Mouse (Mus musculus): Measurements from ENCODE around the gene Msantd3.
A peak's percentile ranks its signal among the peaks of the same experiment; 100 is the strongest.

The Msantd3 gene

GRCm38 (mm10) chr4:48539841-48540575 lies at the start of gene Msantd3:
TSS of gene Msantd3 (plus strand) at chr4:48539935.
- DNase-seq (ENCODE audit: low spot score in 2 of 2): peak in 1 of 2 experiments; percentile 4

- no peak for DNase-seq (ENCODE audit: low spot score in 2 of 2)
Measured at GRCm38 (mm10) chr4:48491290-48491743, 48.4 kb upstream of the Msantd3 start.

GRCm38 (mm10) chr4:48492510-48492909 lies 47.2 kb upstream of the Msantd3 start:
- DNase-seq (ENCODE audit: low spot score in 2 of 2): no peak

DNA sequence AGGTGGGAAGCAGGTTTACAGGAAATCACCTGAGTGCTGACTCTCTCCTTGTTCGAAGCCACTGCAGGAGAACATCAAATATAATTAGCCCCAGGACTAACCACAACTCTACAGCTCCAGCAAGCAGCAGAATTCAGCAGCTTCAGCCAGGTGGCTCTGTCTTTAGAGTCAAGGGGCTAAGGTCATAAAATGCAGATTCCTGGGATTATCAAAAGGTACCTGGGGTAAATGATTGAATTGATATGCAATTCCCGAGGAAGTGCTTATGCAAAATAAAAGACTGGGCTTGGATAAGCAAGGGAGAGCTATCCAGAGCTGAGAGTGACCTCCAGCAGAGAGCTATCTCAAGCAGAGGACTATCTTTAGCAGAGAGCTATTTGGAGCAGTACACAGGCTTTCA lies 28.9 kb upstream of the Msantd3 start:
- no peak for DNase-seq (ENCODE audit: low spot score in 2 of 2)

DNA sequence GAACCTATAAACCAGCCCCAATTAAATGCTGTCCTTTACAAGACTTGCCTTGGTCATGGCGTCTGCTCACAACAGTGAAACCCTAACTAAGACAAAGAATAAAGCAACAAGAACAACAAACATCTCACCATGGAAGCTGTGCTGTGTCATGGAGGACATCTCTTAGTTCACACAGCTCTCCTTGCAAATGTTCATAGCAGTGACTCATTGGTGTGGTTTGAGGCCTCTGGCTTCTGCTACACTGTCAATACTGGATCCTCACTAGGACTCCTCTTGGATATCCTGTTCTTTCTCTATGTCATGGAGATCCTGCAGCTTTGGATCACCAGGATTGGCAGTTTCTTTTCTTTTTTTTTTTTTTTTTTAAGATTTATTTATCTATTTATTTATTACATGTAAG lies 10.2 kb upstream of the Msantd3 start:
- no peak for DNase-seq (ENCODE audit: low spot score in 2 of 2)

DNA sequence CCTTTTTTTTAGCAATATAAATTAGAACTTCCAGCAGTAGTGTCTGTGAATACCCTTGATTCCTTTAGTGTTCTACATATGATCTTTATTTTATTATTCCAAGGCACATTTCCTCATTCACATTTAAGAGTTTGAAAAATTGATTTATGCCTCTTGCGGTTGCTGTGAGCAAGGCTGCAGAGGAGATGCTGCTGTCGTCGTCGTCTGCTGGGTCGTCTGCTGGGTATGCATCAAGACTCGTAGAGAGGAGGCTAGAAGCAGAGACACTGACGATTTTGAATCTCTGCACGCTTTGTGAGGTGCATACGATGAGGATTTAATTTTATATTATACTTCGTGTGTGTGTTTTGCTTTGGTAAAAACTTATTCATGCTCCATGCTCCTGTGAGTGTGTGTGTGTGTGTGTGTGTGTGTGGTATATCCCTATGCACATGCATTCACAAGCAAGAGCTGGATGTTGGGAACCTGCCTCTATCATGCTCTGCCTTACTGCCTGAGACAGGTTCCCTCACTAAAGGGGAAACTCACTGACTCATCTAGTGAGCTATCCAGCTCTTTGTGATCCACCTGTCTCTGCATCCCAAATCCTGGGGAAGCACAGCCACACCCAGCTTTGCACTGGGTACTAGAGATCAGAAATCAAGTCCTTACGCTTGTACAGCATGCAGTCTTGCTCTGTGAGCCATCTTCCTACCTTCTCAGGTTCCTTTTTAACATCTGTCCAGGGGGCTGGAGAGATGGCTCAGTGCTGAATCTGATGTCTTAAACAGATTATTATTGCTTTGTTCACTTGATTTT lies 7.7 kb upstream of the Msantd3 start:
- DNase-seq (ENCODE audit: low spot score in 2 of 2): no peak

GRCm38 (mm10) chr4:48536275-48536674 lies 3.5 kb upstream of the Msantd3 start:
- no peak for DNase-seq (ENCODE audit: low spot score in 2 of 2)

- no peak for DNase-seq (ENCODE audit: low spot score in 2 of 2)
Measured at GRCm38 (mm10) chr4:48537024-48537423, 2.7 kb upstream of the Msantd3 start.

DNA sequence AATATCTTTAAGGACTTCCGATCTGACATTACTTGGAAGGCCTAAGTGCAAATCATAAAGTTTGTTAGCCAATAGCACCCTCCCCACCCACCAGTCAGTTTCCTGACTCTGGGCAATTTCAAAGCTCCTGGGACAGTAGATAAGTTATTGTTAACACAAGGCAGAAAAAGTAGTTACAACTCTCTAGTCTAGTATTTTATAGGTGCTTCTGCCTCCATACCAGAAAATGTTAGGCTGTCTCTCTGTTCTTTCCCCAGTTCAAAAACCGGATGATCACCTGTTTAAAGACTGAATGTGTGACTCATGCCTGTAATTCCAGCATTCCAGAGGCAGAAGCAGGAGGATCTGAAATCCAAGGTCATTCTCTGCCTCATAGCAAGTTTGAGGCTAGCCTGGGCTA lies 1.2 kb upstream of the Msantd3 start:
- no peak for DNase-seq (ENCODE audit: low spot score in 2 of 2)

DNA sequence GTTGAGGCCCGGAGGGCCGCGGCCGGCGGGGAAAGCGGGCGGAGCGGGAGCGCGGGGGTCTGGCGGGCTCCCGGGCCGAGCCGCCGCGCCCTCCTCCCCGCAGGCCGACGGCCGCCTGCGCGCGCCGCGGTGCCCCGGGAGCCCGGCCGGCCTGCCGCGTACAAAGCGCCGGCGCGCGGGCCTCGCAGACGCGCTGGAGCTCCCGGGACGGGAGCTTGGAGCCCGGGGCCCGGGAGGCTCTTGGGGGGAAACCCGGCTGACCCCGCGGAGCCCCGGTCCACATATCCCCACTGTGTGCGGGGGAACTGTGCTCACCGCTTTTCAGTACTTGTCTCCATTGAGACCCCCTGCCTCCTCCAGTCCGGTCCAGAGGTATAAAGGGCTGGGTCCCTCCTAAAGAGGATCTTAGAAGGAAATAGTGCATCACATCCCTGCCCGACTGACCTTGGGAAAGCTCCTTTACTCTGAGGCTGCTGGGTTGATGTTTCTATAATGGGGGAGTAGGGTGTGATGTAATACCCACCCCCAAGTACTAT lies 909 bp downstream of the Msantd3 start:
- DNase-seq (ENCODE audit: low spot score in 2 of 2): no peak

DNA sequence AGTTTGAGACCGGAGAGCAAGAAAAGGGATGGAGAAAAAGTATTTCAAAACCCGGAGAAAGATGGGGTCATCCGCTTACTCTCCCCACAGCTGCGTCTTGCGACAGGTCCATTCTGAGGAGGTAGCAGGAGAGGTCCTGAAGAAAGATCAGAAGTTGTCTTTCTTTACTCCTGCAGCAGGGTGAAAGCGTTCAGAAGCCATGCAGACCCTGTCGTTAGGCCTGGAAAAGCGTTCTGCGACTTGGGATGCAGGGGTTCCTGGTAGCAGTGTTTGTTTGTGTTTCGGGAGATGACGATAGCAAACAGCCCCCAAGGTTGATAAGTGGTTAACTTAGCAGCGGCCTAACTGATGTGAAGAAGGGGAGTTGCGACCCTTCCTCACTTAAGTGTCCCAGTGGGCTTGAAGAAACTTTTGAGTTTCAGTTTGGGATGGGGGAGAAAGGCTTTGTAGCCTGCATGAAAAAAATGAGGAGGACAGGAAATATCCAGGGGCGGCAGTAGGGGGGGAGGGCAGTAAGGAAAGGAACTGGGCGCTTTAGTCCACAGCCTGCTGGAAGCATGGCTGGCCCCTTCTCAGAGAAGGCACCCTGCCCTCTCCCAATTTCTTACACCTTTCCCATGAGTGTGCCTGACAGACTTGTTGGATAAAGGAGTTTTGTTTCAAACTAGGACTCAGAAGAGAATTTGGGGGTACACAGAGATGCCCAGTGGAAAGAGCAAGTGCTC lies 2.0 kb downstream of the Msantd3 start:
- no peak for DNase-seq (ENCODE audit: low spot score in 2 of 2)

DNA sequence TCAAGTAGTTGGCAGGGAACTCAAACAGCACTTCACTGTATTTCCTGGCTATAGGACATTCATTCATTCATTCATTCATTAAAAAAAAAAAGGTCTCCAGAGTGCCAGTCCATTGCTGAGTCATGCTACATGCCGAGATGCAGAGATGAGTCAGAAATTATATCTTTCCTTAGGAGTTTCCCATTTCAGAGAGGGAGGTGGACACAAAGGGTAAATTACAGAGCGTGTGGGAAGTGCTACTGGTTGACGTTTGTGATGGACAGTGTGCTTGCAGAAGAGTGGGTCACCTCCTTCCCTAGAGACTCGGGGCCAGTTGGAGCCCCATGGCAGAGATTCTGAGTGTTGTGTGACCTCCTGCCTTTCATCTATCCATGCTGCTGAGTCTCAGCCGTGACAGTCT lies 2.6 kb downstream of the Msantd3 start:
- no peak for DNase-seq (ENCODE audit: low spot score in 2 of 2)

DNA sequence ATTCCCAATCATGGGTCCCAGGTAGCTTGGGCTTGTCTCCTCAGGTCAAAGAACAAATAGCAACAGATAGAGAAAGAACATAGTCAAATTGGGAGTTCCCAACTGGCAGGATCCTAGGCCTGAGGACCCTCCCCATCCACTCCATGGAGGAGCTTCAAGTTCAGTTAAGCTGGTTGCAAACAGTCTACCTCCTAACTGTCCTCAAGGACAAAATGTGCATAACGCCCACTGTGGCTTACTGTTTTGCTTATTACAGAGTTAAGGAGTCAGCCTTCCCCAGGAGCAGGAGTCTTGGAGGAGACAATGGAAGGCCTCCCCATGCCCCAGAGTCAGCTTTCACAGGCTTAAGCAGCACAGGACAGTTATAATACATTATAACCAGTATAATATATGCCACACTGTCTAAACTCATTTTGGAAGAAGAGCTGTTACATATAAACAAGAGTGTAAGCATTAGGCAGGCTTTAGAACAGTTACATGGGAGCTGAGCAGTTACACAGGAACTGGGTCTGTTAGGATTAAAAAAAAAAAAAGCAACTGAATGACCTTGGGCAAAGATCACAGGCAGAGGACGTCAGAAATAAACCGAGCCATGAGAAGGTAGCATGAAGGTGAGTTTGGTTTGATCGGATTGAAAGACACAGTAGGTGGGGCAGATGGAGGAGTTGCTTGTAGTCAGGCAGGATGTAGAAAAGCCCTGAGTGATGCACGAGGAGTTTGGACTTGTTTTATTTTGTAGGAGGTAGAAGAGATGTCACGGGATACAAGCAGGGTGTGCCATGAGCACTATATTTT lies 3.5 kb downstream of the Msantd3 start:
- no peak for DNase-seq (ENCODE audit: low spot score in 2 of 2)

DNA sequence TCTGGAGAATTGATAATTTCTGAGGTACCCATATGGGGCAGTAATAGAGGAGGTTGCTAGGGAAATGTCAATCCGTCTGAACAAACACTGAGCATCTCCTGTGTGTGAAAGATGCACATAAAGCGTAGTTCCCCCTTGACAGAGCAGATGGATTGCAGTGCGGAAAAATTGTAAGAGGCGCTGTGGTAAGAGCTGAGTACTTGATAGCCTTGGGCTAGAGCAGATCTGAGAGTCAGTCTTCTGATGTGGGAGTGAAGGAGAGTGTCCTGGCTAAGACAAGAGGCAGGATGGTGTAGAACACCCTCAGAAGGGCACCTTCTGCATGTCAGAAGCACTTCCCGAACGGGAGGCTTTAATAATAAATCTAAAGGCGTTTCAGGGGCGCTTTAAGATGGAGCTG lies 4.4 kb downstream of the Msantd3 start:
- DNase-seq (ENCODE audit: low spot score in 2 of 2): no peak

GRCm38 (mm10) chr4:48545966-48546365 lies 6.2 kb downstream of the Msantd3 start:
- DNase-seq (ENCODE audit: low spot score in 2 of 2): no peak

DNA sequence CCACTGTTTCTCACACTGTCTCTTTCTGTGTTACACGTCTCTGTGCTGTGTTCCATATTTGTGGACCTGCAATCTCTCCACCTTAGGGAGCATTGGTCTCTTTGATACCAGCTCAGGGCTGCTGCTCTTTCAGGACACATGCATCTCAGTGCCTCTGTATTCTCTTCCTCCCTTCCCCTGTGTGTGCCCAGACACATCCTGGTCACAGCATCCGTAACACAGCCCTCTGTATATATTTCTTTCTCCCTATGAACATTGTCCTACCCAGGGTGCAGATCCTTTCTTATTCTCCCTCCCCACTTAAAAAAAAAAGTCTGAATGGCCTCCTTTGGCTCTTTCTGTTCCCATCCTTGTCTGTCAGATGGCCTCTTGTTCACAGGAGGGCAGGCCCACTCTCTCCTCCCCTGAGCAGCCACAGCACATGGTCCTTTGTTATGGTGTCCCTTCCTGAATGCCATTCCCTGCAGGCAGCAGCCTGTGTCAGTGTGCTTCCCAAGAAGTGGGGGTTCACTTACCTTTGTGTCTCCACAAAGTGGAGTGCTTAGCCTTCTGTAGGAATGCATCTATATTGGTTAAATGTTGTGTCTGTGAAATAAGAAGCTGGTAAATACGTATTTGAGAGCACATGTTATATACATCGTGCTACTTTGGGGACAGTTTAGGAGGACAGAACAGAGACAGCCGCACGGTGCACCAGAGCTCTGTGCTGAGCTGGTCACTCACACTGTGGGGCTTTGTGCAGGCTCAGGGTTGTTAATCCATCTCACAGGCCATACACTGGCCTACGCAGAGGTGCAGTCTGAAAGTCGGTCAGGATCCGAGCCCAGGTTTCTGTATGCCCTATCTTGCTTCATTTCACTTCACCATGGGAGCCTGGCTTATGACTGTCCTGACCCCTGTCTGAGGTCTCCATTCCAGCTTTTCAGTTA lies 7.1 kb downstream of the Msantd3 start:
- no peak for DNase-seq (ENCODE audit: low spot score in 2 of 2)

DNA sequence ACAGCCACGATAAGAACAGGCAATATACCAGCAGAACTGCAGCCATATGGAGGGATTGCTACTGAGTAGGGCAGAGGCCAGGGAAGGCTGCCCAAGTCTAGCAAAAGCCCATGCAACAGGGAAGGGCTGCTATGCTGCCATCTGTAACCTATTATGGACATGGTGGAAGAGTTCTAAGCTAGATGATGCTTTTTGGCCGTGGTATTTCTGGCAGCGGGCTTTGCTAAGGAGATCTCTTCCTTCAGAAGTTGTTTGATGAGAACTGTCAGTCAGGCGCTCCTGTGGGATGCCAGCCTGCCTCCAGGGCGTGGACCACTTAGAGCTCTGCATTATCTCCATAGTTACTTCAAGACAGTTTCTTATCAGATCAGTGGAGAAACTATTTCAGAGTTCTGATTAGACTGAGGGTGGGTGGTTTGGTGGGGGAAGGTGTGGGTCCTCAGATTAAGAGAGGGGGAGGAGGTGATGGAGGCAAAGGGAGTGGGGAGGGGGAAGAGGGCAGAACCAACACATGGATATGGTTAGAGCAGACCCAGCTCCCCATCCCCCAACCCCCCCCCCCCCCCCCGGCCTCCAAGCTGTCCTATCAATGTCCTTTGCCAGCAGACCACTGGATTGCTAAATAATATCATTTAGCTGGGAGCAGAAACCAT lies 8.8 kb downstream of the Msantd3 start:
- DNase-seq (ENCODE audit: low spot score in 2 of 2): no peak

DNA sequence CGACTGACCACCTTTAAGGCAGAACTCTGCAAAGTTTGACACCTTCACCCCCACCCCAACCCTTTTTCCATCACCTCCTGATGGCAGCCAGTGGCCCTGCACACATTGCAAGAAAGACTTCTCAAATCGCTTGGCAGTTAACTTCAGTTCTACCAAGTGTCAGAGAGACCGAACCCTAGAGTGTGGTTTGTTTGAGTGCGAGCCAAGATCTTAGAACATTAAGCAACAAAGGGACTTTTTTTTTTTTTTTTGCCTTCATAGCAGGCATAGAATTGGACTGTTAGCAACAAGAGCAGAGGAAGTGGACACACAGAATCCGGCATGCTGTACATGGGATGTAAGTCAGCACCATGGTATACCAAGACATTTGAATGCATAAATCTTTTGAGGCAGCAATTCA lies 9.9 kb downstream of the Msantd3 start:
- DNase-seq (ENCODE audit: low spot score in 2 of 2): no peak

- no peak for DNase-seq (ENCODE audit: low spot score in 2 of 2)
Measured at GRCm38 (mm10) chr4:48552486-48553064, 12.8 kb downstream of the Msantd3 start.
